Mouse (Mus musculus): ENCODE measurements around the gene Cul4a.

DNA sequence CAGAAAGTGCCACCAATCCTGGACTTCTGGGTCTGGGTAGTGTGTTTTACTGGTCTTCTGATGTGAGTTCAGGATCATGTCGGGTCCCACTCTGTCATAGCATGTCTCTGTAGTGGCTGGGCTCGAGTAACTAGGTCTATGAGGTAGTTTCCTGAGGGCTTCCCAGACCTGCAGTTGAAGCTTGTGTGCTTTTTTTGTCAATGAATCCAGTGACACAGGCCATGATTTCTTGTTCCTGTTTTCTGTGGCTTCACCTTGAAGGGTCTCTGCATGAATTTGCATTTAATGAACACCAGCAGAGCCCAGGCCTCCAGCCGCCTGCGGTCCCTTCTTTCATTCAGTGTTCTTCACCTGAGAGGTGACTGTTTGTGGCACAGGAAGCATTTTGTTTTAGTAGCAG, 7.8 kb downstream of the Cul4a start:
- TF ChIP-seq CTCF (IDR thresholded peaks at IDR 0.05; ENCODE audit: low read depth) (no peak), EP300 (optimal IDR thresholded peaks at IDR 0.05) (no peak)

Data from stomach, postnatal 0 days (tissue).